Mouse (Mus musculus) heart, embryonic 14.5 days (tissue): ENCODE measurements around the gene Hk1. TPM values are rescaled to one million over a fixed set of nuclear protein-coding genes. Genes with fewer than 3 reads are reported as not detected.

Source experiments
- ATAC-seq: fragments of 200-750 bp; cut with Nextera tagmentation; 2 replicates; pipeline ENCODE4 v1.8.0; 2017; ENCODE audit warnings: low read depth, moderate TSS enrichment; ENCODE audit not compliant: insufficient number of reproducible peaks, insufficient read depth, low FRiP score
- H3K27ac ChIP-seq, 2 experiments: fragments of 200-500 bp in 1 of 2; fragments of 300-500 bp in 1 of 2; sonication (generic) in 1 of 2; replicated peaks in 1 of 2; 2 replicates each; pipeline ENCODE4 v1.5.1; 2012 to 2014; ENCODE audit warnings: low read depth in 2 of 2, low read length in 2 of 2, control low read depth in 1 of 2, mild to moderate bottlenecking in 1 of 2, mixed read lengths in 1 of 2; ENCODE audit not compliant: control insufficient read depth in 1 of 2, insufficient read depth in 1 of 2
- H3K27me3 ChIP-seq: fragments of 300-500 bp; sonication (generic); 2 replicates; pipeline ENCODE4 v1.6.1; 2014; ENCODE audit warnings: mild to moderate bottlenecking, low read length, control low read depth; ENCODE audit not compliant: control insufficient read depth, insufficient read depth
- H3K36me3 ChIP-seq: fragments of 300-500 bp; sonication (generic); 2 replicates; pipeline ENCODE4 v1.6.1; 2014; ENCODE audit warnings: mild to moderate bottlenecking, control low read depth, low read length, mixed read lengths; ENCODE audit not compliant: control insufficient read depth, insufficient read depth
- H3K4me1 ChIP-seq, 2 experiments: fragments of 200-500 bp in 1 of 2; fragments of 300-500 bp in 1 of 2; sonication (generic) in 1 of 2; 2 replicates each; pipeline ENCODE4 v1.6.1; 2012 to 2014; ENCODE audit warnings: low read length in 2 of 2, control low read depth in 1 of 2, mixed read lengths in 1 of 2; ENCODE audit not compliant: control insufficient read depth in 2 of 2, insufficient read depth in 2 of 2
- H3K4me2 ChIP-seq: fragments of 300-500 bp; sonication (generic); 2 replicates; pipeline ENCODE4 v1.6.1; 2014; ENCODE audit warnings: mild to moderate bottlenecking, low read length
- H3K4me3 ChIP-seq, 2 experiments: fragments of 200-500 bp in 1 of 2; fragments of 300-500 bp in 1 of 2; sonication (generic) in 1 of 2; 2 replicates each; pipeline ENCODE4 v1.5.1; 2012 to 2014; ENCODE audit warnings: low read length in 2 of 2, mild to moderate bottlenecking in 2 of 2, control low read depth in 1 of 2, low read depth in 1 of 2, moderate library complexity in 1 of 2; ENCODE audit not compliant: control insufficient read depth in 1 of 2, insufficient read depth in 1 of 2
- H3K9ac ChIP-seq: fragments of 300-500 bp; sonication (generic); 2 replicates; pipeline ENCODE4 v1.6.1; 2014; ENCODE audit warnings: mild to moderate bottlenecking, low read length
- H3K9me3 ChIP-seq: fragments of 300-500 bp; sonication (generic); 2 replicates; pipeline ENCODE4 v1.6.1; 2016; ENCODE audit warnings: low read length, control low read depth; ENCODE audit not compliant: control insufficient read depth
- WGBS: fragments of 180-500 bp; shearing (Covaris S2); extraction: QIAGEN DNeasy Blood & Tissue Kit; methylation state at CpG from one replicate; pipeline ENCODE4 v1.1.7; 2014; 5-methylcytosine and 5-hydroxymethylcytosine counted together
- polyA plus RNA-seq: library from polyadenylated mRNA; unstranded; fragments of >200 nt; fragmentation: Nextera tagmentation; extraction: Ambion mirVana; gene quantifications from 2 replicates; pipeline ENCODE4 v1.2.1, GENCODE M21; 2014

Hk1 gene
- polyA plus RNA-seq, 1 experiment from 2014 or later = 112 TPM

DNA sequence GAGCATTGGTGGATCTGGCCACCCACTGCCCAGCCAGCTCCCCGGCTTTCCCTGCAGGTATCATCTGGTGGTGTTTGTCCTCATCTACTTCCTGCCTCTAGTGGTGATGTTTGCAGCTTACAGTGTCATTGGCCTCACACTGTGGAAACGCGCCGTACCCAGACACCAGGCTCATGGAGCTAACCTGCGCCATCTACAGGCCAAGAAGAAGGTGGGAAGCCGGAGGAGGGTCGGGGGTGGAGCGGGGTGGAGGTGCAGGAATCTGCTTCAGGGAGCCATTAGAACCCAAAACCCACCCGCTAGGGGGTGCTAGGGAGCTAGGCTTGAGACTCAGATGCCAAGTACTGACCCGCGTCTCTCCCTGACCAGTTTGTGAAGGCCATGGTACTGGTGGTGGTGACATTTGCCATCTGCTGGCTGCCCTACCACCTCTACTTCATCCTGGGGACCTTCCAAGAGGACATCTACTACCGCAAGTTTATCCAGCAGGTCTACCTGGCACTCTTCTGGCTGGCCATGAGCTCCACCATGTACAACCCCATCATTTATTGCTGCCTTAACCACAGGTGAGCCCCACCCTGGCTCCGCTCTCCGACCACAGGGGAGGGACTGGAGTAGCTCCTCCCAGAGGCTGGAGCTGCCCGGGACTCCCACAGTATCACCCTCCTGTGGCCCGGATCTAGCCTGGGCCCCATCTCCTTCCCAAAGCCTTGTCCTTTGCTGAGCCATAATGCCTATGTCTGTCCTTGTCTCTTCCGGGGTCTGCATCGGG is 118.4 kb downstream of the Hk1 start:
- Histone ChIP-seq H3K4me3 (no peak overlapping the region), H3K9me3 (no peaks in the 10 kb centered on the region), H3K4me2 (no peak overlapping the region), H3K4me1 (no peaks in the 10 kb centered on the region; a peak in 1 of 4 replicates), H3K9ac (no peak overlapping the region), H3K27me3 (no peaks in the 10 kb centered on the region), H3K36me3 (no peaks in the 10 kb centered on the region), H3K27ac (no peak overlapping the region)
- peak; percentile 46 for ATAC-seq
- whole genome bisulfite sequencing = 12% methylated on average over 18 of the region's 18 CpGs

DNA sequence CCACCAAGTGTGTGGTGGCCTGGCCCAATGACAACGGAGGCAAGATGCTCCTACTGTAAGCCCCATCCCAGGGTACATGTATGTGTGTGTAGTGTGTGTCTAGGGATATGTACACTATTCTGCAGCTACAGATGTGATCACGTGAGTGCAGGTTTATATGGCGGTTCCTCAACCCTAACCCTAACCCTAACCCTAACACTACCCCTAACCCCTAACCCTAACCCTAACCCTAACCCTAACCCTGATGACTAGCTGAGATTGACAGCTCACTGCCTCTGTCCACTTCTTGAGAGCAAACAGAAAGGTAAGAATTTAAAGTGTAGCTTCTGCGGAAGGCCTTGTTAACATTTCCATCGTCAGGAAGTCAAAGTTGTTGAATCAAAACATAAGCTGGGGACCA is 121.4 kb downstream of the Hk1 start:
- no peak overlapping the region for H3K27ac ChIP-seq
- no peak overlapping the region for H3K4me3 ChIP-seq
- H3K4me1 ChIP-seq = no peaks in the 10 kb centered on the region
- H3K9me3 ChIP-seq = no peaks in the 10 kb centered on the region
- WGBS = 81% methylated on average over 5 of the region's 5 CpGs
- no peaks in the 10 kb centered on the region for H3K36me3 ChIP-seq
- no peak overlapping the region for H3K9ac ChIP-seq
- no peak overlapping the region for H3K4me2 ChIP-seq
- no peak for ATAC-seq
- no peaks in the 10 kb centered on the region for H3K27me3 ChIP-seq

DNA sequence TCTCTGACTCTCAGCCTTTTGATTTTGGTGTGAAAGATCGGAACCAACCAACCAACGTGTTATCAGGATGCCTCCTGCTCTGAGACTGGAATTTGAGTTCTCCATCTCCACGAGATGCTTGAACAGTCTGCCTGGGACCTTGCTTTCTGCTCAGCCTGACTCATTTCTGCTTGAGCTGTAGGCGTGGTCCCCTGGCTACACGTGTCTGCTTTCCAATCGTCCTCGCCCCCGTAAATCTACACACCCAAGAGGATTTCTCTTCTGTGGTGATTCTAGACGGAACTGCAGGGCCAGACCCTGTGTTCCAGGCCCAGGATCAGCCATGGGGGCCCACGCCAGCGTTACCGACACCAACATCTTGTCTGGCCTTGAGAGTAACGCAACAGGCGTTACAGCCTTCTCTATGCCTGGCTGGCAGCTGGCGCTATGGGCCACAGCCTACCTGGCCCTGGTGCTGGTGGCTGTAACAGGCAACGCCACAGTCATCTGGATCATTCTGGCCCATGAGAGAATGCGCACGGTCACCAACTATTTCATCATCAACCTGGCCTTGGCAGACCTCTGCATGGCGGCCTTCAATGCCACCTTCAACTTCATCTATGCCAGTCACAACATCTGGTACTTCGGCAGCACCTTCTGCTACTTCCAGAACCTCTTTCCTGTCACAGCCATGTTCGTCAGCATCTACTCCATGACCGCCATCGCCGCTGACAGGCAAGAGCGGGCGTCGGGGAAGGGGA is 127.0 kb downstream of the Hk1 start:
- Histone ChIP-seq H3K4me1 (peaks cover 4 to 5% of the 10 kb centered on the region in 2 experiments; a peak in 2 of 4 replicates), H3K27me3 (no peaks in the 10 kb centered on the region), H3K27ac (no peak overlapping the region), H3K4me2 (no peak overlapping the region), H3K4me3 (no peak overlapping the region), H3K9me3 (no peaks in the 10 kb centered on the region), H3K36me3 (no peaks in the 10 kb centered on the region), H3K9ac (no peak overlapping the region)
- ATAC-seq = no peak
- WGBS = 79% methylated on average over 27 of the region's 27 CpGs

DNA sequence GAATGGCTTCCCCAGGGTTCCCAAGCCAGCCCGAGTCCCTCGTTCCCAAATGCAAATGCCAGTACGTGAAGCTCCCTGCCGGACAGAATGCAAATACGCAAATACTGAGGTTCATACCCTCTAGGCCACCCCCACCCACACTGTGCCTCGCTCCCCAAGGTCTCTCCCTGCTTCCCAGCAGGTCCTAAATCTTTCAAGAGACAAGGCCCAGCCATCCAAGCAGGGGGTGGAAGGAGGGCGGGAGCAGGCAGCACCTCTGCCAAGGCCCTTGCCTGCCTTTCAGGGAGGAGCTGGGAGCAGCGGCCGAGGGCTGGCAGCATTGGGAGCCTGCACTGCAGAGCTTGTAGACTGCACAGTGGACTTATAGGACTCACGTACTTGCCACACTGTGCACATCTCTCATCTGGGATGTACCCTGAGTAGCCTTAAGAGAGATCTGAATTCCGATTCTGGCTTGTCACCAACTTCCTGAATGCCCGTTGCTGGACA is 127.7 kb downstream of the Hk1 start, which contains the start of gene Tacr2:
TSS of gene Tacr2 (plus strand) at position 439 of the 489 bp plus-strand sequence.
- Histone ChIP-seq H3K9ac (no peak within 1 kb of the TSS), H3K4me3 (no peak within 1 kb of the TSS), H3K9me3 (no peaks in the 10 kb centered on the region), H3K27ac (no peak within 1 kb of the TSS), H3K27me3 (no peaks in the 10 kb centered on the region), H3K4me1 (peaks cover 4 to 5% of the 10 kb centered on the region in 2 experiments; a peak in 2 of 4 replicates), H3K4me2 (no peak within 1 kb of the TSS), H3K36me3 (no peaks in the 10 kb centered on the region)
- 52% methylated on average over 12 of the region's 12 CpGs for WGBS
- no peak for ATAC-seq

DNA sequence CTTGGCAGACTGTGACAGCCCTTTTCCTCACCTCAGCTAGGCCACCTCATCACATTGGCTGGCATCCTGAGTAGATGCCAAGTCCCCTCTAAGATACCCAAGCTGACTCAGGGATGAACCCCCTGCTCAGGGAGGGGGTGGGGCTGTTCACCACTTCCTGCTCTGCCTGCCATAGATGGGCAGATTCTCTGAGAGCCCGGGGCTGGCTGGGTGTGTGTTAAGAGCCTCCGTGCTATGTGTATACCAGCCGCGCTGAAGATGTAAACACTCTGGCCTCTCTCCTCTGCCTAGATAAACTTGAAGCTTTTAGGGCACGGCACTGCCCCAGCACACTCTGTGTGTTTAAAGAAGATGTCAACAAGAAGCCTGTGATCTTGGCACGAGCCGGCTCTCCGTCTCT is 131.9 kb downstream of the Hk1 start:
- no peak overlapping the region for H3K4me2 ChIP-seq
- H3K36me3 ChIP-seq = no peaks in the 10 kb centered on the region
- H3K27ac ChIP-seq = no peak overlapping the region
- WGBS = 20% methylated on average over 8 of the region's 8 CpGs
- no peak overlapping the region for H3K9ac ChIP-seq
- no peaks in the 10 kb centered on the region for H3K9me3 ChIP-seq
- ATAC-seq = no peak
- H3K4me1 ChIP-seq = peaks cover 4 to 5% of the 10 kb centered on the region in 2 experiments; a peak in 2 of 4 replicates
- H3K27me3 ChIP-seq = no peaks in the 10 kb centered on the region; the same call in 1 of the 2 replicates
- H3K4me3 ChIP-seq = no peak overlapping the region

DNA sequence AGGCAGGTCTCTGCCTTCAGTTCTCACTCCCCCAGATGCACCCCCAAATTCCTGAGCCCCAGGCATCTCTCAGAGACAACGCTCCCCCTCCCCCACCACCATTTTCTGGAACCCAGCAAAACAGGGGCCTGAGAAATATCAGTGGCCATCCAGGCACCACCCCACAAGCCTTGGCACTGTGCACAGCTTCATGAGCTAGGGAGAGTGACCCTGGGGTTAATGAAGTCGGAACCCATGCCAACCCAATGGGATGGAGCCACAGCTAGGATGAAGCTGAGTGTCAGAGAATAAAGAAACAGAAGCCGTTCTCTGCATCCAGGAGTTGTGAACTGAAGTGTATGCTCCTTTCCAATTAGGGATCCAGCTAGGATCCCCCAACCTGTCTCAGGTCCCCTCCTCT is 132.6 kb downstream of the Hk1 start:
- H3K9me3 ChIP-seq = no peaks in the 10 kb centered on the region
- no peak overlapping the region for H3K4me2 ChIP-seq

DNA sequence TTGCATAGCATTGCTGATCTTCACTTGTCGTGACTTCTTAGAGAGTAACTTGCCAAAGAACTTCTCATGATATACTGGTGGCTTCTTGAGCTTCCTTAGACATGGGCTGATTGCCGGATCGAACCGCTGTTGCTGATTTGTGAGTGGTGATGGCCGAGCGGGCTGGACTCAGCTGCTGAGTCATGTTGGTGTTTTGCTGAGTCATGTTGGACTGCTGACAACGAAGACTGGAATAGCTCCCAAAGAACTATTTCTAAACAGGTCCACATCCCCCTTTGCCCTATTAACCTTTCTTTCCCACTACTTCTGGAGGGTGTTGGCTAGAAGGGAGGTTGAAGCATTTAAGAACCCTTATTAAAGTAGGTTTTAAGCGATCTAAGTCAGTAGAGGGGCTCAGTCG is 135.6 kb downstream of the Hk1 start:
- H3K9ac ChIP-seq = no peak overlapping the region
- H3K9me3 ChIP-seq = no peaks in the 10 kb centered on the region
- H3K4me1 ChIP-seq = peaks cover 4 to 5% of the 10 kb centered on the region in 2 experiments; a peak in 2 of 4 replicates
- no peaks in the 10 kb centered on the region for H3K36me3 ChIP-seq
- H3K27ac ChIP-seq = no peak overlapping the region
- WGBS = 86% methylated on average over 9 of the region's 9 CpGs
- ATAC-seq = no peak
- H3K27me3 ChIP-seq = no peaks in the 10 kb centered on the region; the same call in 1 of the 2 replicates
- H3K4me2 ChIP-seq = no peak overlapping the region
- no peak overlapping the region for H3K4me3 ChIP-seq

More for the DNA sequence above, 132.6 kb downstream of the Hk1 start:
- Histone ChIP-seq H3K27ac (no peak overlapping the region), H3K4me3 (no peak overlapping the region), H3K27me3 (no peaks in the 10 kb centered on the region; the same call in 1 of the 2 replicates), H3K9ac (no peak overlapping the region), H3K4me1 (peaks cover 4 to 5% of the 10 kb centered on the region in 2 experiments; a peak in 2 of 4 replicates), H3K36me3 (no peaks in the 10 kb centered on the region)
- WGBS = 78% methylated on average over 3 of the region's 3 CpGs
- no peak for ATAC-seq
